Mouse (Mus musculus) spleen, adult 2 months (tissue): ENCODE measurements at regions not wholly inside any gene's neighbourhood (a gene's known extent, or its start where the extent isn't known, plus 50 kb on each side); places are given as distances from the start of the nearest gene placed in this dataset.

Experiments used
- DNase-seq, 2 experiments: peaks; one replicate each; pipeline versions ENCODE4 v3.0.0 to v3.0.0-alpha.2; 2012 to 2021; ENCODE audit warnings: low spot score in 2 of 2, low read depth in 1 of 2
- H3K27ac ChIP-seq: fragments of 200-500 bp; 2 replicates; pipeline ENCODE4 v1.5.1; 2012; ENCODE audit warnings: low read length, inconsistent platforms; ENCODE audit not compliant: insufficient read depth
- H3K27me3 ChIP-seq: fragments of 200-500 bp; 2 replicates; pipeline ENCODE4 v1.6.1; 2012; ENCODE audit warnings: mild to moderate bottlenecking, moderate library complexity, low read length, inconsistent platforms; ENCODE audit not compliant: control insufficient read depth, insufficient read depth
- H3K36me3 ChIP-seq: fragments of 200-500 bp; 2 replicates; pipeline ENCODE4 v1.6.1; 2012; ENCODE audit warnings: mild to moderate bottlenecking, low read length, inconsistent platforms; ENCODE audit not compliant: control insufficient read depth, insufficient read depth
- H3K4me1 ChIP-seq: fragments of 200-500 bp; 2 replicates; pipeline ENCODE4 v1.6.1; 2011; ENCODE audit warnings: inconsistent platforms; ENCODE audit not compliant: control insufficient read depth, insufficient read depth, insufficient read length
- H3K4me3 ChIP-seq: fragments of 200-500 bp; 2 replicates; pipeline ENCODE4 v1.5.1; 2011; ENCODE audit warnings: mild to moderate bottlenecking, inconsistent platforms; ENCODE audit not compliant: insufficient read depth, insufficient read length; ENCODE audit errors: extremely low read depth
- CTCF ChIP-seq: fragments of 200-500 bp; IDR thresholded peaks from 2 replicates; pipeline ENCODE4 v1.5.1; 2011; ENCODE audit warnings: mild to moderate bottlenecking, inconsistent platforms; ENCODE audit not compliant: insufficient read depth, insufficient read length, insufficient replicate concordance; ENCODE audit errors: extremely low read depth
- POLR2A ChIP-seq: fragments of 200-500 bp; IDR thresholded peaks from 2 replicates; pipeline ENCODE4 v1.6.1; 2011; ENCODE audit warnings: low read depth, low read length, inconsistent platforms
- WGBS: fragments of 180-500 bp; shearing (Covaris S2); methylation state at CpG from one replicate; pipeline ENCODE4 v1.1.7; 2018; 5-methylcytosine and 5-hydroxymethylcytosine counted together

- TF ChIP-seq CTCF (no peak), POLR2A (no peak)
- Histone ChIP-seq H3K4me3 (no peak overlapping the region), H3K36me3 (no peaks in the 10 kb centered on the region), H3K4me1 (no peaks in the 10 kb centered on the region), H3K27me3 (no peaks in the 10 kb centered on the region), H3K27ac (no peak overlapping the region)
- no peak for DNase-seq
- WGBS = 67% methylated on average over 2 of the region's 2 CpGs
These were observed 724.4 kb upstream of the 2610301B20Rik start for GRCm38 (mm10) chr4:10149911-10150310.

DNA sequence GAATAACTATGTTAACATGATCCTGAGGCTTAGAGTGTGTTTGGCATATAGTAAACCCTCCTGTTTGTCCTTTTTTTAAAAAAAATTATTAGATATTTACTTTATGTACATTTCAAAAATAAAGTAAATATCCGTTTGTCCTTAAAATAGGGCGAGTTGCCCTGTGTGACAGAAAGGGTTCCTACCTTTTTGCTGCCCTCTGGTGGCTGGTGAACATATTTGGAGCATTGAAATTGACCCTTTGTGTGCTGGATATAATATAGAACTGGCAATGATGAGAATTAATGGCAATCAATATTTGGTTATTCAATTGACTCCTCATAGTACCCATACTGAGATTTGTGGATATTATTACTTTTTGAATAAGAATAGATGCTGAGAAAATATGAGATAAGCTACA lies 723.8 kb upstream of the 2610301B20Rik start:
- Histone ChIP-seq H3K27me3 (no peaks in the 10 kb centered on the region), H3K4me1 (no peaks in the 10 kb centered on the region), H3K4me3 (no peak overlapping the region), H3K36me3 (no peaks in the 10 kb centered on the region), H3K27ac (no peak overlapping the region)
- DNase-seq = peak in 1 of 2 experiments; percentile 4
- WGBS = 9% methylated on average over 2 of the region's 2 CpGs
- TF ChIP-seq CTCF (no peak), POLR2A (no peak)

DNA sequence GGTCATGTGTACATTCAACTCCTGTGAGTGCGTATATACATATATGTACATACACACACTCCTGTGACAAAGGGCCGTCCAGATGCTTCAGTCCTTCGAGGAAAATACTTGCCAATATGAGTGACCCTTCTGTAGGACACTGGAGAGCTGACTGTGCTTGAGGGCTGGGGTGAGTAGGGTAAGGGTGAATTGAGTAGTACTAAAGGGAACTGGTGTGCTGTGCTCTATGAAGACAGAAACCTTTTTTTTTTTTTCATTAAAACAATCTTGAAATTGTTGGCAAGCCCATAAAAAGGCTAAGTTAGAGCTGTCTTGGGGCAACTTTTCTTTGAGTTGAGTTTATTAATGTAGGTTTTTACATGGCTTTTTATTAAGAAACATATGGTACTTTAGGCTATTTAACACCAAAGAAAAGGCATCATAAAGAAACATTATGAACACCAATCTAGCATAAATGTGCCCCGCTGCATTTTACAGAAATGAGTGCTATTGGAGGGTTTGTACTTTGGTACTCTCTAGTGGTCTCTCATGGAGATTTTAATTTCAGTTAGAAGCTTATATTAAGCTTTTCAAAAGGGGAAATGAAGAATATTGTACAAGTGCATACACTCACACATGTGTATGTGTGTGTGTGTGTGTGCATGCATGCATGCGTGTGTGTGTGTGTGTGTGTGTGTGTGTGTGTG lies 718.5 kb upstream of the 2610301B20Rik start:
- Histone ChIP-seq H3K27ac (no peak overlapping the region), H3K27me3 (no peaks in the 10 kb centered on the region), H3K36me3 (no peaks in the 10 kb centered on the region), H3K4me1 (no peaks in the 10 kb centered on the region), H3K4me3 (no peak overlapping the region)
- WGBS = 83% methylated on average over 5 of the region's 5 CpGs
- DNase-seq = no peak
- TF ChIP-seq CTCF = no peak
- TF ChIP-seq POLR2A = no peak

DNA sequence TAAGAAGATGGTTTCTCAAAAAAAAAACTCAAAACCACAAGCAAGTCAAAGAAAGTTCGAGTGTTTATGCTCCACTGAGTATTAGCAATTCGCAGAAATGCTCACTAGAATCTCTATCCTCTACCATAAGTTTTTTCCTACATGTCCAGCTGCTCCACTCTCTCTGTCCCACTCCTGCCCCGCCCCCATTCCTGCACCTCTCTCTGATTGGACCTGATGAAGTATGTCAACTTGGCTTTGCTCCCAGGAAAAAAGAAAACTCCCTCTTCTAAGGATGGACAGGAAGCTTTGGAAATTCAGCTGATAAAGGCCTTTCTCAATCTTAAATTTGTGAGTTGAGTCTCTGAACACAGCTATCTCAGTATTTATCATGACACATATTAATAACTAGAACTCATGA lies 684.4 kb upstream of the 2610301B20Rik start:
- H3K27ac ChIP-seq = no peak overlapping the region
- H3K4me1 ChIP-seq = no peaks in the 10 kb centered on the region
- no peak overlapping the region for H3K4me3 ChIP-seq
- DNase-seq = no peak
- no peaks in the 10 kb centered on the region for H3K27me3 ChIP-seq
- WGBS = 43% methylated on average over 3 of the region's 3 CpGs
- H3K36me3 ChIP-seq = no peaks in the 10 kb centered on the region
- TF ChIP-seq POLR2A (no peak), CTCF (no peak)

DNA sequence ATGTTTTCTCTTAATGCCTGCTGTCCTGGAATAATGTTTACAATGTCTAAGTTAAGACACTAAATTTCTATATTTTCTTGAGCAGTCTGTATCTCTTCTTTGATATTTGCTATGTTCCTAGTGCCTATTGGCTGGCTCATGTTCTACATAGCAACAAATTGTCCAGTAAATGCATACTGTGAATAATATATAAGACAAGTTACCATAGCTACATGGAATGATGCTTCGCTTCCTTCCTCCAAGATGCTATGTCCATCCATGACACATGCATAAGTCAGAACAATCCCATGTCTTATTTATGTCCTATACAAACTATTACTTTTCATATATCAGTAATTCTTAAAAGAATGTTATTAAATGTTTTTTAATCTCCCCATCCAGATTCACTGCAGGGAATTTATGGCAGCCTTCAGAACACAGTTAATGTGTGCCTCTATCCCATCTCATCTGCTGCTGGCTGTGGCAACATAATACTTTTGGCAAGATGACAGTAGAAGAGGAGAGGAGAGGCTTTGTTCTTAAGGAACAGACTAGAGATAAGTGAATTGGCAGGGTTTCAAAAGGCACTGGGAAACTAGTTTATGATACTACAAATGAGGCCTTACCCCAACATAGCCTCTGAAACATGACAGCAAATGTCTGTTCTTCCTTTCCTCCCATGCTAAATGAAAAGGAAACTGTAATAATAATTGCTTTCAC lies 676.9 kb upstream of the 2610301B20Rik start:
- TF ChIP-seq CTCF (no peak), POLR2A (no peak)
- Histone ChIP-seq H3K36me3 (no peaks in the 10 kb centered on the region), H3K4me3 (no peak overlapping the region), H3K27ac (no peak overlapping the region), H3K27me3 (no peaks in the 10 kb centered on the region), H3K4me1 (no peaks in the 10 kb centered on the region)
- 90% methylated on average over 1 of the region's 1 CpGs for WGBS
- DNase-seq = no peak

- WGBS = 63% methylated on average over 3 of the region's 3 CpGs
- TF ChIP-seq CTCF (no peak), POLR2A (no peak)
- no peak for DNase-seq
- Histone ChIP-seq H3K36me3 (no peaks in the 10 kb centered on the region), H3K4me1 (no peaks in the 10 kb centered on the region), H3K27me3 (no peaks in the 10 kb centered on the region), H3K4me3 (no peak overlapping the region), H3K27ac (no peak overlapping the region)
These were observed 672.5 kb upstream of the 2610301B20Rik start for GRCm38 (mm10) chr4:10201835-10202234.

- DNase-seq = no peak
- H3K36me3 ChIP-seq = no peaks in the 10 kb centered on the region
- 96% methylated on average over 1 of the region's 1 CpGs for WGBS
- TF ChIP-seq CTCF (no peak), POLR2A (no peak)
- no peaks in the 10 kb centered on the region for H3K4me1 ChIP-seq
- H3K4me3 ChIP-seq = no peak overlapping the region
- H3K27ac ChIP-seq = no peak overlapping the region
- no peaks in the 10 kb centered on the region for H3K27me3 ChIP-seq
These were observed 670.1 kb upstream of the 2610301B20Rik start for GRCm38 (mm10) chr4:10204224-10204623.
